Mouse (Mus musculus): ENCODE results near the gene Inafm2.

DNA sequence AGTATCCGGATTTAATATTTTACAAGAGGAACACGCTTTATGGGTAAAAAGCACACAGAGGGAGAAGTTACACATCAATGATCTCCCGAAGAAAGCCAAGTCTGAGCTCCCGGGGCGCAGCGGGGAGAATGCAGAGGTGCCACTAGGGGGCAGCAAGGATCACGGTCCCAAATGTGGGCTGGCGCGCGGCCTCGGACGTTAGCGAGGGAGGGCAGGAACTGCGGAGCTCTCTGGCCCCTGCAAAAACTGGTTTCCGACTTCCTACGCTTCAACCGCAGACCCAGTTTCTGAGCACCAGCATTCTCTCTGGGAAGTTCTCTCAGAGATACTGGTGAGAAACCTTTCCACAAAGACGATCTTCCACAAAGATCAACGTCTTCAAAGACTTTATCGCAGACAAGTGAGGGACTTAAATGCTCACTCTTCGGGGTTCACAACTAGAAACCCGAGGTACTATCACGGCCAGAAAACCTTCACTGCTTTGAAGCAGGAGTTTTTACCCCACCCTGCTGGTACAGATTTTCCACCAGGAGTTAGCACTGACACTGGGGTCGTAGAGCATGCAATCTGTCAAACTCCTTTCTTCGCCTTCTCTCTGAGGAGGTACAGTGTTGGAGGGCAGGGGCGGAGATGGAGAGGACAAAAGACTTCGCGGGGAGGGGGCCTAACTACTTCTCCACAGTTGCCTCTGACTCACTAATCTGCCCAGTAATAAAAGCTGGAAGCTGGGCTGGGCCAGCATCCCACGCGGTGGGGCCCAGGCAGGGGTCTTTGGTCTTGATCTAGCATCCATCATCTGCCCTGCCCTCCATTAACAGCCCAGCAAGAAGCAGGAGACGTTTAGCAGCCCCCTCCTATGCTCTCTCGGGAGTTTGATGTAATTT is 45.1 kb upstream of the Inafm2 start:
- TF ChIP-seq CTCF (conservative IDR thresholded peaks at IDR 0.05; ENCODE audit: insufficient read depth, insufficient read length, low read depth, low read length) (peak; percentile 87), POLR2A (IDR thresholded peaks at IDR 0.05; ENCODE audit: low read depth, low read length) (no peak)
